Mouse (Mus musculus) monocyte, adult 2 months (primary cell): Measurements from ENCODE around the gene Sstr5.
A peak's percentile ranks its signal among the peaks of the same experiment; 100 is the strongest.

ENCODE experiments used
- DNase-seq, 2 experiments: peaks; one replicate each; pipeline ENCODE4 v3.0.0; 2022; ENCODE audit warnings: low spot score in 2 of 2, low read depth in 1 of 2

Gene Sstr5

DNA sequence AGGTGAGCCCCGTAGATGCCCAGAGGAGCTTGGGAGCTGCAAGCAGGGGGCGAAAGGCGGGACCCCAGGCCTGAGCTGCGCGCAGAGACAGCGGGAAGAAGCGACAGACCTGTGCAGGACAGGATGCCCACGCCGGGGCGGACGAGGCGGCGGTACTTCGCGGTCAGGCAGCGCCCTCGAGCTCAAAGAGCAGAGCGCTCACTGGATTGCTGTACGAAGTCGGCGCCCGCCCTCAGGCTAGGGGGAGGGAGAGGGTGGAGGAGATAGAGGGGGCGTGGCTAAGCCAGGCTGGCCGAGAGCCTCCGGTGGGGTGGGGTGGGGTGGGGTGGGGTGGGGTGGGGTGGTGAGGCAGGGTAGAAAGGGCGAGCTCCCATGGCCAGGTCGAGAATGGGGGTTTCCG is at the start of gene Sstr5:
Gene Sstr5 (minus strand): TSS at position 276 of the 400 bp plus-strand sequence.
- no peak for DNase-seq

DNA sequence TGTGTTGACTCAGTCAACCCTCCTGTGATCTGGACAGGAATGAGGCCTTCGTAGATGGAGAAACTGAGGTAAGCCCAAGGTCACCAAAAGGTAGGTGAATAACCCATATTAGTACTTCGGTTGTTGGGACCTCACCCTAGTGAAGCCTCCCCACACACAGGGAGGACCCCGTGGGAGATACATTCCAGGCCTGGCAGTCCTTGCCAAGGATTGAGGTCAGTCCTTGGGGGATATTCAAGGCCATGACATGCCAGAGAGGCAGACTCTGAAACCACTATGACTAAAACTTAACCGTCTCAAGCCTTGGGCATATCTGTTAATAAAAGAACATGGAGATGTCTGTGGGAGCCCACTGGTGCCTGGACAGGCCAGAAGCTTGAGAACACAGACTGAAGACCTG is 44.7 kb upstream of the Sstr5 start:
- no peak for DNase-seq

DNA sequence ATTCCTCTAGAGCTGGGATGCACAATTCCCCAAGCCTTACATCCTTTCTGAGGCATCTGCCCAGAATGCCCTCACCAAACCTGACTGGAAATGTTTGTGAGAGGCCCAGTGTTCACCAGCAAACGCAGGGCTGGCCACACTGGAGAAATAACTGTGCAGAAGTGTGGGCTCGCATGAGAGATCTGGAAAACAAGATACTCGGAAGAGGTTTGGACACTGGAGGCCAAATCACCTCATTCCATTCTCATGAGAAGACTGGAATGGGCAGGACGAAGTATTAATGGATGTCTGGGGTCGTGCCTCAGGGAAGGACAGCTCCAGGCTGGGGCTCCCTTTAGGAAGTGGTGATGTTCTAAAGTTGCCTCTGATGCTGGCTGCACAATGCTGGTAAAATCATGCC is 43.6 kb upstream of the Sstr5 start:
- no peak for DNase-seq

DNA sequence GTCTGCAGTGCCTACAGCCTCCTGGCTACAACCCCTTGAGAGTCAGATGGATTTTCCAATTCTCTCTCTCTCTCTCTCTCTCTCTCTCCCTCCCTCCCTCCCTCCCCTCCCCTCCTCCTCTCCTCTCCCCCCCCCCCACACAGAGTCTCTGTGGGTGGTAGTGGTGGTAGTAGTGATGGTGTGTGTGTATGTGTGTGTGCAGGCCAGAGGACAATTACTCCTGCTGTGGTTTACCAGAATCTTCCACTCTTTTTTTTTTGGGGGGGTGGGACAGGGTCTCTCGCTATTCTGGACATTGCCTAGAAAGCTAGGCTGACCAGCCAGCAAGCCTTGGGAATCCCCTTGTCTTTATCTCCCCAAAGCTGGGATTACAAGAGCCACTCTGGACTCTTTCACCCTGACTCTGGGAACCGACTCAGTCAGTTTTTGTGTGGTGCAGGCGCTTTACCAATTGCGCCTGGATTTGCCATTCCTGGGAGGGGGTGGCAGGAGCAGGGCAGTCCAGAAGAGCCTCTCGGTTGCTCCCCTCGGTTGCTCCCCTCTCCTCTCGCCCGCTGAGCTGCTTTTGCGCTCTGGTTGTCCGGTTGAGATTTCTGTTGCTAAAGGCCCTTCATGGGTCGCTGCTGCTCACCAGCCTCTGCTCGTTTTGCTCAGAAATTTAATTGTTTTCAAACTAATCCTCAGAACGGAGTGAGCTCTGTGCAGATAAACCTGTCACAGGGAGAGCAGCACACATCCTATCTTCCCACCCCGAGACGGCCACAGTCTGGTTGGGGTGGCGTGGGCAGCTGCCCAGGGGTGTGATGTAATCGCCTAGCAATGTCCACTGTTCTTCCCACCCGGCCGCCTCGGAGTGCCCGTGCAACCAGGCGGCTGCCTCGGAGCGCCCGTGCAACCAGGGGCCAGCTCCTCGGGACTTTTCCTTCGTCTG is 42.1 kb upstream of the Sstr5 start:
- no peak for DNase-seq

DNA sequence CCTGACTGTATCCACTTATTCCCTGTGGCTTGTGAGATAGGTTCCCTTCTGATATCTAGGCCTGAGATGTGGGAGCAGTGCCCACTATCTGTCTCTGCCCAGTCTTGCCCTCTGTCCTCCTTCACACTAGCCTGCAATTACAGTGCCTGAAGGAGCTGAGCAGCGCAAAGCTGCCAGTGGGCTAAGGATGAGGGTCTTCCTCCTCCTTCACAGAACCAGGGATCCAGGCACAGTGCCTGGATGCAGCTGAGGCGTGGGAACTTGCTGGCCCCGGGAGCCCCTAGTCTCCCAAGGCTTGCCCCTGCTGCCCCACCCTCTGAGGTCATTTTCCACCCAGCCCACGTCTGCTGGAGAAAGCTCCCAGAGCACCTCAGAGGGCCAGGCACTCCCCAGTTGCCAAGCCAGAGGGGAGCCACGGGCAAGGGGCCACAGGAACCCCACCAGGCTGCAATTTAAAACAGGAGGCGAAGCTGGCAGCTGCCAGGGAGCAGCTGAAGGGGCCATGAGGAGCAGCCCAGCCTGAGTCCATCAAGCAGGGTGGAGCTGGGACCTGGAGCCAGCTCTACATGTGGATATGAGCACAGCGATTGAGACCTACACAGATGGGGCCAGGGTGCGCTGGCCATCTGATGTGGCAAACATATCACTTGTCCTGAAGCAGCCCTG is 33.4 kb upstream of the Sstr5 start:
- DNase-seq, result no peak

DNA sequence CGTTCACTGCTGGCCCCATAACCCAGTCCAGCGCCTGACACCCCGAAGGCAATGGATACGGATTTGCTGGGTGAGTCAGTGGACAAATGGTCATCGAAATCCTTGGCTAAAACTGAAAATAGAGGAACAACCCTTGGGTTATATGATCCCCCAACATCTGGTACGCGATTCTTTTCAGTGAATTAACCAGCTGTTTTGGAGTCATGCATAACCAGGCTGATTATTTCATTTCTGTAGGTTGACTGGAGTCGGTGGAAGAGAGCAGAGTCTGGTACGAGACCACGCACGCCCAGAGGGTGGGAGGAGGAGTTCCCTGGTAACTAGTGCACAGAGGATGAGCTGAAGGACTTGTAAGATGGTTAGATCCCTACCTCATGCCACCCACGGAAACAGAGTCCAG is 25.0 kb upstream of the Sstr5 start:
- no peak for DNase-seq

DNA sequence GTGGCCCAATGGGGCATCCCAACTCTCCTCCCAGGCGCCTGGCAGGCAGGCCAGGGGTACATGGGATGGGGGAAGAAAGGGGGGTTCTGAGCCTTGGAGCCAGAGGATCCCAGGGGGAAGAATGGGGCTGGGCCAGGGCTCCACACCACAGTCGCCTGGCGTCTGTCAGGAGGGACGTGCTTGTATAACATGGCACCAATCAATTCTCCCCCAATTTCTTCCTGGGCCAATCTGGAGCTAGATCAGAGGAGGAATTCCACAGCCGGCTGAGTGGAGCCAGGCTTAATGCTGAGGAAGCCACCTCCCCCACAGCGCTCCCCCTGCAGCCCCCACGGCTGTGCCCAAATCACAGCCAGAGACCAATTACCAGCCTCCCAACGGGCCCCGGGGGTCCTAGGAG is 23.4 kb upstream of the Sstr5 start:
- no peak for DNase-seq

DNA sequence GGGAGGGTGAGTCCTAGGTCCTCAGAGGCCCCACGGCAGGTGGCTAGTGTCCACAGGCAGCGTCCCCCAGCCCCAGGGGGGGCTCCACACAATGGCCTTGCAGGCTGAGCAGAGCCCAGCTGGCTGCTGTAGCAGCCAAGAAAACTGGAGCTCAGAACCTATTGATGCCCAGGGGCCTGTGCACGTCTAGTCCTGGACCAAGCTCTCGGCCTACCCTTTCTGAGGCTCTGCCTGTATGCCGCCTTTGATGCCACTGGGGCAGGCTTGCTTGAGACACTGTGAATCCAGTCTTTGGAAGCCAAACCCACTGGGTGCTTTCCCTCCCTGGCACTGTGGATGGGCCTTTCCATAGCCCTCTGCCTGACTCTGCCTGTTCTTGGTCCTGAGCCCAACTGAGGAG is 22.4 kb upstream of the Sstr5 start:
- no peak for DNase-seq

DNA sequence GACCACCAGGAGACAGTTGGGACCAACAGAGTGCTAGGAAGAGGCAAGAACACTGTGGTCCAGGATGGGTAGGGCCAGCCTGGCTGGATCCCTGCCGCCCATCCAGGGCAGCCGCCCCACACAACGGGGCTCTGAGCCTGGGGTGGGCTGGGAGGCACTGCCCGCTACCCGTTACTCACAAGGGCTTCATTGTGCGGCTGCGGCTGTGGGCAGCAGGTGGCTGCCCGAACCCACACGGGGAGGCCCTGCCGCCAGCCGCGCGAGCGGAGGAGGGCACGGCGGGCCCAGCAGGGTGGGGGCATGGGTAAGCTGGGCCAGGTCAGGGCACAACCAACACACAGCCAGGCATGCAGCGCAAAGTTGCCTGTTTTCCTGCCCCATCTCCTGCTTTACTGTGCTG is 21.1 kb upstream of the Sstr5 start:
- no peak for DNase-seq

DNA sequence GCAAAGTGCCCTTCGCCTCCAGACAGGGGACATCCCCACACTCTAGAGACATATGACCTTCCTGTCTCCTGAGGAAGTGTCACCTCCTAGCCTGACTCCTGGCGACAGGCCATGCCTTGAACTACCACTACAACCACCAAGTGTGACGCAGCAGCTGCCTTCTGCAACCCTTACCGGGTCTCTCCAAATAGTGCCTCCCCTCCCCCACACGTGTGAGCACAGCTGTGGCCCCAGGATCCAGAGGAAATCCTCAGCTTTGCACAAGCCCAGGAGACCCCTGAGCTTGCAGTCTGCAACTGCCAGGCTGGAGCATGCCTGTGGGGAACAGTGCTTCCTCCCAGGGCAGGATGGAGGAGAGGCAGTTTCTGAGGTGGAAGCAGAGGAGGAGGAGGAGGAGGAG is 19.2 kb upstream of the Sstr5 start:
- DNase-seq, result no peak

DNA sequence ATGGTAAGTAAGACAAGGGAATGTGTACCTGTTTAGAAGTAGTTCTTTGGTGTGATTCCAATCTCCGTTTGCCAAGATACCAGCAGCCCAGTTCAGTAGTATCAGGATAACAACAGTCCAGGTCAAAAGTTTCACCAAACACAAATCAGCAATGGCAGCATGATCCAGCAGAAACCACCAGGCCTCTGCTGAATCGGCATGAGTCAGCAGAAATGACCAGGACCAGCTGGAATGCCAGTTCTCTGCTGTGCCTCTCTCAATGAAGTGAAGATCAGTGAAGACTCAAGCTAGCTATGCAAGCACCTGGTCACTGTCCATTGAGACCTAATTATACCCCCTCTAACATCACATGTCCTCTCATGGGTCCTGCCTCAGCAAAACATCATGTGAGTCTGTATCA is 17.0 kb upstream of the Sstr5 start:
- DNase-seq, result no peak

DNA sequence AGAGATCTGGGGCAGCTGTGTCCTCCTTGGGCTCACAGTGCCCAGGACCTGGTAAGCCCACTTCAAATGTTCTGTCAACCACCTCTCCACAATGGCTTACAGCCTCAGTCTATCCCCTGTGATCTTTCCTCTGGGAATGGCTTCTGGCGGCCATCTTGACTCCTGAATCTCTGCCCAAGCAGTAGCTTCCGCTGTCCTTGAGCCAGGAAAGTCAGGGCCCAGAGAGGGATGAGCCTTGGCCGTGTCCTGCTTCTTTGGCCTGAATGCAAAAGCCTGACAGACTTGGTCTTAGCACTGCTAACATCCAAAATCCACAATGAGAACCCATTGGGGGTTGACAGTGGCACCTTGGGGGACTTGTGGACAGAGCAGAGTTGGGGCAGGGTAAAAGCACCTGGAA is 14.8 kb upstream of the Sstr5 start:
- no peak for DNase-seq

DNA sequence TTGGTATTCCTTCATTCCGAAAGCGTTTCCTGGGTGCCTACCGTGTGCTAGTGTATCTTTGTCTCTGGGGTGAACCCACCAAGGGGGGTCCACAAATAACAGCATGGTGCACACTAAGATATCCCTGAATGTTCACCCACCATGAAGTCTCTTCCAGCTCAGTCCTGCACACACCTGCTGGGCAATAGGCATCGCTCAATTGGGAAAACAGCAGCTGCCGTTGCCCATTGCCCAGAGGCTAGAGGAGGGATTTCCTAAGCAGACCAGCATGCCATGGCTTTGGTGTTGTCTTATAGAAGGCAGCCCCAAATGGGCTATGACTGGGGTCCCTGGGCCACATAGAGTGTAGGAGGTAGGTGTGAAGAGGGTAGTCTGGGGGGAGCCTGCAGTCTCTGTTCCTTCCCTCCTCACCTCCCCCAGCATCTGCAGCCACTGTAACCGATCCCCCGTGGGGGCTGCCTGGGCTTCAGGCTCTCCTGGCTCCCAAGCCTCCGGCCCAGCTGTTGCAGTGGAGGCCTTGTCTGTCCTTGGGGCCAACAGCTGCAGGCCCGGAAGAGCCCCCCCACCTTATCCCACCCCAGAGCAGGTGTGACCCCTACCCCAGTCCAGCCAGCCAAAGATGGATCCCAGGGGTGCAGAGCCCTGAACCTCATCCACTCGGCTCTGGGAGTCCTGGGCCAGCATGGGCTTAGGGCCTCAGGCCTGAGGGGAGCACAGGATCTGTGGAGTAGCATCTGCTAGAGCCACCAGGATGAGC is 13.2 kb upstream of the Sstr5 start:
- no peak for DNase-seq

DNA sequence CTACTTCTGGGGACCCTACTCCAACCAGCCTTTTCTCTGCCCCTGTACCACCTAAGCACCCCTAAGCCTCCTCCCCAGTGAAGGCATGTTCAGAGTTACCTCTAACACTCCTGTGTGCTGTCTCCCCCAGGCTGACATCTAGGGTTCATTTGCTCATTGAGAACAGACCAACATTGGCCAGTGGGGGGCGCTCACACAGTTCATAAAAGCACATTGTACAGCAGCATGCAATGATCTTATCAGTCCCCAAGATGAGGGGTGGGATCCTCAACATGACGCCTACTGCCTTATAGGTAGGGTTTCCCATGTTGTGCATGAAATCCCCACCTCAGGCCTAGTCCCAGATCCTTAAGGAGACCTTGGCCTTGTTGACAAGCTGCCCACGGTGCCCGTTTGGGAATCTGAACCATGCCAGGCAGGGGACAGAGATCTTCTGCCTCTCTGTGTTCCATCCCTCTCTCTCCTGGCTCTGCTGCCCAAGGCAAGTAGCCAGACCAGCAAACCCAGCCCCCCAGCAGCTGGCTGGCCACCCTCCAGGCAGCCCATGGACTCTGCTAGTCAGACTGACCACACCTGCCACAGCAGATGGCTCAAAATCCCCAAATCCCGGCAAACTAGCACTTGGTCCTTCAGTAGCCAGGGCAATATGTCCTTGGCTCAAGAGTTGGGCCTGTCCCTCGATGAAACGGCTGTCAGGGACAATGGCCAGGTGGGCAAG is 11.9 kb upstream of the Sstr5 start:
- DNase-seq, result no peak

DNA sequence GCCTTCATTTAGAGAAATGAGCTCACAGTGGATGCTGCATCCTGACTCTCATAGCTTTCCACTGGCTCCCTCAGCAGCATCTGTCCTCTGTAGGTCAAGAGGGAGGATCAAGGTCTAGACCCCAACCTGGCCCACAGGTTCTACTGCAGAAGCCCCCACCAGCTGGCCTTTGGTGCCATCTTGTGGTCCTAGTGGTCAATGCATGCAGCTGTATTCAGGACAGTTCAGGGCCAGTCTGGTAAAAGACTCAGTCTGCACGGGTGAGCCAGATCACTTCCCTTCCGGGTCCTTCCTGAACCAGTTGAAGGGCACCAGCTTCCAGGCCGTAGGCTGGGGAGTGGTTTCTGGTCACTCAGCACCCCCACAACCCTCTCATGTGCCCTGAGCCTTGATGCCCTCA is 10.7 kb upstream of the Sstr5 start:
- peak in 1 of 2 experiments; percentile 23 for DNase-seq

DNA sequence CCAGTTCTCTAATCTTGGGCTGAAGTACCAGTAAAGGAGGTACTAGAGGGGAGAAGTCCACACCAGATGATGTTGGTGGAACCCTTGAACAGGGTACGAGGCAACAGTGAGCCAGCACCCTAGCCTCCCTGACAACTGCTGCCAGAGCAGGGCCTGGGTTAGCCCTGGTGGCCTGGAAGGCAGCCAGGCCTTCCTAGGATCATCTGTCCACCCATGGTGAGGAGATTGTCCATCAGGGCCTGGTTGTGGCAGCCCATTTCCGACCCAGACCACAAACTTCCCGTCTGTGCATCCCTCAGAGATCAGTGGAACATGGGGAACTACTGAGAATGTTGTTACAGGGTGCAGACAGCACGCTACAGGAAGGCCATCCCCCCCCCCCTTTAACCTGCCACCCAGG is 5.5 kb upstream of the Sstr5 start:
- no peak for DNase-seq

DNA sequence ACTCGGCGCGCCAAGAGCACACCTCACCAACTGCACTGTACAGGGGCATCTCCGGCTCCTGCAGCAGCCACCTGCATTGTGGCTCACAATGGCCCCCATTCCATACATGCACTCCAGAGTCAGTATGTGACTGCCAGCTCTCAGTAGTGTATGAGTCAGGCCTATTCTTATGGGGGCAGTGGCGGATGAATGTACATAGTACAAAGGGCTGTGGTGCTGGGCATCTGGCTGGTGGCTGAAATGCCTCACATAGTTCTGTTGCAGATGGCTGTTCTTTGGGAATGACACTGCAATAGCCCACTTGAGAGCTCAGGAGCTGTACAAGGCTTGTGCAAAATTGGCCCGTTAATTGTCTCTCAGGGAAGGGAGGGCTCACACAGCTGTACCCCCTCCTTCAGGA is 15.0 kb downstream of the Sstr5 start:
- no peak for DNase-seq

DNA sequence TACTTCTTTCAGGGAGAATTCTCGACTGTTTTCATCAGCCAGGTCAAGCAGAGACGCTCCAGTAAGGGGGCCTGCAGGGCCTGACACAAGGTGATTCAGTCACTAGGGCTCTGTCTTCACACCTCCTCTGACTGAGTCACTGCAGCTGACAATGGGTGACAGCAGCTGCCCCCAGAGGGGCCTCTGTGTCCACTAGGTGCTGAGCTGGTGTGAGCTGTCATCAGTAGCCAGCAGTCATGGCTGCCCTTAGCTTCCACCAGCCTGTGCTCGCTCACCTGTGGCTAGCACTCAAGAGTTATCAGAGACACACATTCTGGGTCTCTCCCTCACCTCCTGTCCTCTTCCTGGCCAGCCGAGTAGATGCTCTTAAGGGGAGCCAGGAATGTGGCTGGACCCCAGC is 16.3 kb downstream of the Sstr5 start:
- no peak for DNase-seq

DNA sequence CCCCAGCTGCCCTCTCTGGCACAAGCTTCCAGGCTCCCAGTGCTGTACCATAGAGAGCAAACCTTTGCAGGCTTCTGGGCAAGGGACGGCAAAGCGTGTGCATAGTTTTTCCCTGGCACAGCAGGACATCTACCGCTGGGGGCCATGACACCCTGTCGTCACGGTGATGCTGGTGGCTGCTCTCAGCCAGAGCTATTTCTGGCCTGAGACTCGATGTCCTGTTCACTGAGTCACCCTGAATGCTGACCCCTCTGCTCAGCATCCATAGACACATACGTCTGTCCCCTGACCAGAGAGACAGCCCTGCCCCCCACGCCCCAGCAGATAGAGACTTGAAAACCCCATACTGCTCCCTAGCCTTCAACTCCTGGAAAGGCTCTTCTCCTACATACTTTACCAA is 16.9 kb downstream of the Sstr5 start:
- DNase-seq, result no peak

DNA sequence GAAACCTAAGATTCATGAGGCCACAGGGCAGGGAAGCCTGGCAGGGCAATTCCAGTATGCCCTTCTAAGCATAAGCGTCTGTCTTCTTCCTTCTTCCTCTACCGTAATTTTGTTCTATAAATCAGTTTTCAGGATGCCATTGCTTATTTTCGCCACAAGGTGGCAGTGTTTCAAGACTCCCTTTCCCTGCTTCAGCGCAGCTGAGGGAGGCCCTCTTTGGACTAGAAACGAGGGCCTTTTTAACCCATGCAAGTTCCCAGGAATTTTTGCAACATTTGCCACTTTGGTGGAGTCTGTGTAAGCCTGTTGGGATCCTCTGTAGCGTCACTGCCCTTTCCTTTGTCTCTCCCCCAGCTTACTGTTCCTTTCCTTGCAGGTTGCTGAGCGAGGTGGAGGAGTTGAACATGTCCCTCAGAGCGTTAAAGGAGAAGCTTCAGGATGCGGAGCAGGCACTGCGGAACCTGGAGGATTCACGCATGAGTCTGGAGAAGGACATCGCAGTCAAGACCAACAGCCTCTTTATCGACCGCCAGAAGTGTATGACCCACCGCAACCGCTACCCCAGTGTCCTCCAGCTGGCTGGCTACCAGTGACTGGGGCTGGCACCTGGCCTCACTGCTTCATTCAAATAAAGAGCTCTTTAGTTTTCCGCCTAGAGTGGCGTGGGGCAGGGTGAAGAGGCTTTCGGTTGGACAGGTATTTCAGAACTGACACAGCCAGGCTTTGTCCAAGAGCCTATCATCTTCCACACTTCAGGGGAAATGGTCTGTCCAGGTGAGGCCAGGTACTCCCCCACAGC is 20.9 kb downstream of the Sstr5 start:
- peak in 1 of 2 experiments; percentile 22 for DNase-seq
